Mouse (Mus musculus): Measurements from ENCODE around the gene Mrap.

Mrap gene

GRCm38 (mm10) chr16:90738092-90738956 is at the start of gene Mrap:
TSS of gene Mrap (plus strand) at chr16:90738207.
- in situ Hi-C loops (cut with MboI): no loop called here

GRCm38 (mm10) chr16:90692704-90693385 is 45.2 kb upstream of the Mrap start:
- in situ Hi-C loops (cut with MboI): no loop called here

- in situ Hi-C loops (cut with MboI): no loop called here
Measured at GRCm38 (mm10) chr16:90693625-90694024, 44.4 kb upstream of the Mrap start.

- in situ Hi-C loops (cut with MboI): no loop called here
Measured at GRCm38 (mm10) chr16:90694719-90695118, 43.3 kb upstream of the Mrap start.

- in situ Hi-C loops (cut with MboI): no loop called here
Measured at GRCm38 (mm10) chr16:90695121-90695520, 42.9 kb upstream of the Mrap start.

GRCm38 (mm10) chr16:90696306-90696705 is 41.7 kb upstream of the Mrap start:
- in situ Hi-C loops (cut with MboI): no loop called here

GRCm38 (mm10) chr16:90699390-90699789 is 38.6 kb upstream of the Mrap start:
- in situ Hi-C loops (cut with MboI): no loop called here

- in situ Hi-C loops (cut with MboI): no loop called here
Measured at GRCm38 (mm10) chr16:90701541-90701940, 36.5 kb upstream of the Mrap start.

GRCm38 (mm10) chr16:90703646-90704045 is 34.4 kb upstream of the Mrap start:
- in situ Hi-C loops (cut with MboI): no loop called here

- in situ Hi-C loops (cut with MboI): no loop called here
Measured at GRCm38 (mm10) chr16:90704161-90704825, 33.7 kb upstream of the Mrap start.

GRCm38 (mm10) chr16:90706279-90706678 is 31.7 kb upstream of the Mrap start:
- in situ Hi-C loops (cut with MboI): no loop called here

- in situ Hi-C loops (cut with MboI): no loop called here
Measured at GRCm38 (mm10) chr16:90709711-90710289, 28.2 kb upstream of the Mrap start.

- in situ Hi-C loops (cut with MboI): no loop called here
Measured at GRCm38 (mm10) chr16:90710313-90710712, 27.7 kb upstream of the Mrap start.

- in situ Hi-C loops (cut with MboI): no loop called here
Measured at GRCm38 (mm10) chr16:90724051-90724450, 14.0 kb upstream of the Mrap start.

- in situ Hi-C loops (cut with MboI): no loop called here
Measured at GRCm38 (mm10) chr16:90726600-90727227, 11.3 kb upstream of the Mrap start.

- in situ Hi-C loops (cut with MboI): no loop called here
Measured at GRCm38 (mm10) chr16:90727233-90728115, 10.5 kb upstream of the Mrap start, which contains the start of gene Mis18a. TSS of gene Mis18a (minus strand) at chr16:90727404.

- in situ Hi-C loops (cut with MboI): no loop called here
Measured at GRCm38 (mm10) chr16:90735611-90736010, 2.4 kb upstream of the Mrap start.

GRCm38 (mm10) chr16:90736672-90737270 is 1.2 kb upstream of the Mrap start:
- in situ Hi-C loops (cut with MboI): no loop called here

- in situ Hi-C loops (cut with MboI): no loop called here
Measured at GRCm38 (mm10) chr16:90747143-90747542, 9.1 kb downstream of the Mrap start.

GRCm38 (mm10) chr16:90748169-90748568 is 10.2 kb downstream of the Mrap start:
- in situ Hi-C loops (cut with MboI): no loop called here
